Mouse (Mus musculus) thymus, postnatal 14 days (tissue): ENCODE data around the gene Mrpl17.
"Not testable (repeated sequence)": the region's sequence is repeated elsewhere in the genome, so short reads cannot be mapped to it uniquely, and the experiment has no call there.

ENCODE experiments used
- DNase-seq: peaks from one replicate; pipeline ENCODE4 v3.0.0; 2021

Gene Mrpl17

DNA sequence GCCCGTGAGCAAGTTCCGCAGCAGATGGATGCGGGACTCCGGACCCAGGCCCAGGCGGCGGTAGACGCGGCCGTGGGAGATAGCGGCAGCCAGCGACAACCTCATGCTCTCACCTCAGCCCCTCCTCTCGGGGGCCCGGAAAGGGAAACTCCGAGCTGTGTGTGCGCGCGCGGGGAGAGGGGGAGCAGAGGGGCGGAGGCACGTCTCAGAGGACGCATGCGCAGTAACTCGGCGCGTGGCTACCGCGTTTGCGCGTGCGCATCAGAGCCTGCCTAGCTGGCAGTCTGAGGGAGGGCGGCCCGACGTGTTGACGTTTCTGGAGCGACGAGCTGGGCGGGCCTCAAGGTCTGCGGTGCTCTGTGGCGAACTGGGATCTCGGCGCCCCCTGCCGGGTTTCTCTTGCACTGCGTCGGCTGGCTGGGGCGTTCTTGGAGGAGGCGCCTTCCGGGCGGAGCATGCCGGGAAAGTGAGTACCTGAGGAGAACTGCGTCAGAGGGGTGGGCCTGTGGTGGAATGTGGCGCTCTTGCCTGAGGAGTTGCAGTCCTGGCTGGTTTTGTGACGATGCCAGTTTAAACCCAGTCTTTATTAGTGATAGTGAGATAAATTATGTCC, at the start of gene Mrpl17:
TSS of gene Mrpl17 (minus strand) at position 223 of the 613 bp plus-strand sequence.
- peak; percentile 100 for DNase-seq

DNA sequence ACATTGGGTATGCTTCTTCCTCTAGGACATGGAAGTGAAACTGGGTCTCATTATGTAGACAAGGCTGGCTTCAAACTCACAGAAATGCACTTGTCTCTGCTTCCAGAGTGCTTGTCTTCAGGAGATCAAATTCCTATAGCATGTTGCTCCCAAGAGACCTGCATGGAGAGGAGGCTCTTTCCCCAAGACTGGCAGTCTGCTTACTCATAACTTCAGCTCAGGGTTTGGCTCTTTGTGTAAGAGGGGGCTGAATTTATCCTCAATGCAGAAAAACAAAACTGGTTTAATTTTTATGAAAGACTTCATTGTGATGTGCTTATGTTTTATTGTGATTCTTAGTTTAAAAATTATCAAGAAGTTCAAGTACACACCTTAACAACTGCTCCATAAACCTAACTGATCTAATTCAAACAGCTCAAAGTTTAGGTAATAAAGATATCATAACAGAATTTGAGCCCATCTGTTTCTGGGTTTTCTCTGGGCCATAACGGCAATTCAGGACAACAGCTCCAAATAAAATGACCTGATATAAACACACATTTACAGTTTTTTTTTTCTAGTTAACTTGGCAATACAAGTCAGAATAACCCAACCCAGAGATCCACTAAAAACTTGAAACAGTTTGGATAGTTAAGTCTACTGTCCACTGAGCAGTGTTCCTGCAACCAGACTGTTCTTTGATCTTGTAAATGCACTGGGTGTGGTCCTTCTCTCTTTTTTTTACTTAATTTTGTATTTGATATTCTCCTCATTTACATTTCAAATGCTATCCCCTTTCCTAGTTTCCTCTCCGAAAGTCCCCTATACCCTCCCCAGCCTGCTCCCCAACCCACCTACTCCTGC, 45.0 kb upstream of the Mrpl17 start:
- not testable (repeated sequence) for DNase-seq

DNA sequence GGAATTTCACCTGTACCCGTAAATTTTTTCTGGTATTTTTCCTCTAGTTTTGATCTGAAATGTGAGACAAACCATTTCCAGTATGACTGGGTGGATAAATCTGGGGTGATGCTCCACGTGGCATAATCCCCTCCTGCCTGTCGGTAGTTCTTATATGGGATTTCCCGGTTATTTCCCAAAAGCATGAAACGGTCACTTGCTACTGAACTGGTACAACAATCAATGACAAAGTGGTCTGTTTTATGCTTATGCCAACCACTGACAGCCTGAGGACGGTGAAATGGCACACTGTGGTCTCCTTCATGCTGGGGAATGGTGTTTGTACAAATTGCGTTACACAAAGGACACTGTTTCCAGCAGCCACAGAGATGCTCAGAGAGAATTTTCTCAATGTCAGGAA, 13.4 kb upstream of the Mrpl17 start:
- no peak for DNase-seq

GRCm38 (mm10) chr7:105818483-105818882, 7.6 kb upstream of the Mrpl17 start:
- peak; percentile 9 for DNase-seq

- no peak for DNase-seq
These were observed 5.8 kb upstream of the Mrpl17 start for GRCm38 (mm10) chr7:105816736-105817135.

GRCm38 (mm10) chr7:105813326-105813725, 2.4 kb upstream of the Mrpl17 start:
- DNase-seq = no peak

GRCm38 (mm10) chr7:105812566-105812965, 1.7 kb upstream of the Mrpl17 start:
- DNase-seq = no peak

DNA sequence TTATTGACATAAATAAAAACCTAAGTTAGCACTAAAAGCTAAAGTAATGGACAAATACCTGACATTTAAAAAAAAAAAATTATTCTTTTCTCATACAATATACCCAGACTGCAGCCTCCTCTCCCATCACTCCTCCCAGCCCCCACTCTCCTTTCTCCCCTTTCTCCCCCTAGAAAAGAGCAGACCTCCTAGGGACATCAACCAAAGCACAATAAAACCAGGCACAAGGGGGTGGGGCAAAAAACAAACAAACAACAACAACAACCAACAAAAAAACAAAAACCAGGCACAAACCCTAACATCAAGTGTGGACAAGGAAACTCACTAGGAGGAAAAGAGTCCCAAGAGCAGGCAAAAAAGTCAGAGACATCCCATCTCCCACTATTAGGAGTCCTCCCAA, 617 bp upstream of the Mrpl17 start:
- peak; percentile 50 for DNase-seq

- no peak for DNase-seq
These were observed 521 bp downstream of the Mrpl17 start for GRCm38 (mm10) chr7:105810280-105810876.

DNA sequence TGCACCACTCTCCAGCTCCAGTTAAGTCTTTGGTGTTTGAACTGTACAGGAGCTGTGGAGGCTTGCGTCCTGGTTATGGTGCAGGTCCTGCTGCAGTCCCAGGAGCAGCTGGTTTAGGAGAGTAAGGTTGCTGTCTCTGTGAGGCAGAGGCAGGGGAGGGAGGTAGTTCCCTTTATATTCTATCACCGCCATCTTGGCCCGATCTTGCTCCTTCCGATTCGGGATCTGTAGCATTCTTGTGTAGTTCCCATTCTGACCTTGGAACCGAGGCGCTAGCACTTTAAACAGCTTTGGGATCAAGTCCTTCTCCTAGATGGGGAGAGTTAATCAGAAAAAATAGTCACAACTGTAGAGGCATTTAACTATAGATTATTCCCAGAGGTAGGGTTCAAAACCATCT, 1.1 kb downstream of the Mrpl17 start:
- no peak for DNase-seq

- DNase-seq = no peak
These were observed 2.5 kb downstream of the Mrpl17 start for GRCm38 (mm10) chr7:105808385-105808784.

GRCm38 (mm10) chr7:105806716-105807115, 4.2 kb downstream of the Mrpl17 start:
- DNase-seq = no peak

DNA sequence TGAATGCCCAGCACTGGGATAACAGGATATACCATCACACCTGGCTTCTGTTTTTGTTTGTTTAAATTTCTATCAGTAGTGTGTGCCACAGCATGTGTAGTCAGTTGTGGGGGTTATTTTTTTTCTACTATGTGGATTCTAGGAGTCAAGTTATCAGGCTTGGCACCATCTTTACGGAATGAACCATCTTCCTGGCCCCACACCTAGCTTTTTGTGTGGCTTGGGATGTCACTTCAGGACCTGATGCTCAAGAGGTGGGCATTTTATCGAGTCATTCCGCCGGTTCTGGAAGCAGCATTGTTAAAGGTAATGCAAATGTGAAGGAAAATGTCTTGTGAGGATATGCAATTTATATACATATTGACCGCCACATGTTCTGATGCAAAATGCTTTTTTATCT, 4.8 kb downstream of the Mrpl17 start:
- DNase-seq = no peak

- DNase-seq = no peak
These were observed 7.5 kb downstream of the Mrpl17 start for GRCm38 (mm10) chr7:105803428-105803827.

GRCm38 (mm10) chr7:105802771-105803170, 8.1 kb downstream of the Mrpl17 start:
- no peak for DNase-seq

- no peak for DNase-seq
These were observed 8.6 kb downstream of the Mrpl17 start for GRCm38 (mm10) chr7:105802312-105802711.

GRCm38 (mm10) chr7:105796972-105797371, 13.9 kb downstream of the Mrpl17 start:
- DNase-seq = no peak

GRCm38 (mm10) chr7:105795759-105796366, 15.0 kb downstream of the Mrpl17 start:
- no peak for DNase-seq

- no peak for DNase-seq
These were observed 17.2 kb downstream of the Mrpl17 start for GRCm38 (mm10) chr7:105793701-105794100.

DNA sequence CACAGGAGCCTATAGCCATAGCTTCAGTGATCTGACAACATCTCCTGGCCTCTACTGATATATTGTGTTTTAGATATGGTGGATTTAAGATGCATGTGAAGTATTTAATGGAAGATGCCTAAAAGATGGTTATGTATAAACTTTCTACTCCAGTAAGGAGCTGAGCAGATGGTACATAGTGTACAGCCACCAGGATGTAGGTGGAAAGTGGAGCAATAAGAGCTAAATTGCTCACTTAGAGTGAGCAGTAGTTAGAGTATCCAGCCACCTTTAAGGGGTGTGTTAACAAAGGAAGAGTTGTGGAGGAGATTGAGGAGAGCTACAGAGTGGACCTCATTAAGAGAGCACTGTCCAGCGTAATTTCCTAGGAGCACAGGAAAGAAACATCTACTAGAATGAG, 19.8 kb downstream of the Mrpl17 start:
- DNase-seq = no peak

GRCm38 (mm10) chr7:105787285-105788140, 23.4 kb downstream of the Mrpl17 start, which contains the start of gene Dchs1:
TSS of gene Dchs1 (minus strand) at chr7:105787654.
- peak; percentile 38 for DNase-seq

- DNase-seq = no peak
These were observed 24.2 kb downstream of the Mrpl17 start for GRCm38 (mm10) chr7:105786506-105787284.
